Mouse (Mus musculus): ENCODE data around the gene Cited1.

DNA sequence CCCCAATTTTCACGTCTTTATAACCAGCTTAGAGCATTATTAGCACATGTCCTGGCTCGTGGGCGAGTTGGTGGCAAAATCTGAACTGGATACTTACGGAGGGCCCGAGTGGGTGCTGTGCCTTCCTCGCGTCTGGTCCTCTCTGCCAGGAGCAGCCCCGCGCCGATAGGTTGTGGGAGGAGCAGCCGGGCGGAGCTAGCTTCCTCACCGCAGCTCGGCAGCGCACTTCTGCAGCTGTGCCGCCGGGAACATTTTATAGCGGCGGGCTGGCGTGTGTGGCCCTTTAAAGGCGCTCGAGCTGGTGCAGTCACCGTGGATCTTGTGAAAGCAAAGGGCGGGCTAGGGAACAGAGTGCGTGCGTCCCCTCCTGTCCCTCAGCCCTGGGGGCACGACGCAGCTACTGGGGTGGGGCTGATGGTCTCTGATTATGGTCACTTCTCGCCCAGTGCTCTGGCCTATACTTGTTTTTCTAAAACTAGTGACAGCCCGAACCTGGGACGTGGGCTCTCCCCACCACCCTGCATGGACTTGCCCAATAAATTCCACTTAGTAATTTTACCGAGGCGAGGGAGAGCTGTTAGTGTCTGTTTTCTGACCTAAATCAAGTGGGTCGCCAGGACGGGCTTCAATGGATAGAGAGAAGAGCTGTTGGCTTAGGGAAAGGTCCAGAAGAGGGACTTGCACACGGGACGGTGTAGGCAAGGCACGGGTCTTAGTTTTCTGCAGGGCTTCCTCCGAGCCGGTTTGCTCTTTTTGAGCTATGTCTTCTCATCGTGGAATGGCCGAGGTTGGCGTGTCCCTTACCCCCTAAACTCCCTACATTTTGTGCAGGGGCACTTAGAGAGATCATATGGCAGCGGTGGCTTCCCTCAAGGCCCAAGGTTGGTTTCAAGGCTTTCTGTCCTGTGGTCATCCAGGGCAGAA lies at the start of gene Cited1:
- TF ChIP-seq CTCF (IDR thresholded peaks at IDR 0.05 in 2 of 3, conservative IDR thresholded peaks at IDR 0.05 in 1 of 3; ENCODE audit: control insufficient read depth in 1 of 3, insufficient read depth in 1 of 3, low read depth in 2 of 3, low read length in 3 of 3, poor library complexity in 1 of 3, severe bottlenecking in 1 of 3) = no peak
- TF ChIP-seq RCOR1 (IDR thresholded peaks at IDR 0.05; ENCODE audit: low read depth, low read length) = no peak
- TF ChIP-seq MEF2A (IDR thresholded peaks at IDR 0.05; ENCODE audit: extremely low read depth, insufficient replicate concordance, low read depth, low read length, poor library complexity, severe bottlenecking) = no peak
- TF ChIP-seq TAL1 (IDR thresholded peaks at IDR 0.05; ENCODE audit: low read length) = no peak
- TF ChIP-seq POLR2A (IDR thresholded peaks at IDR 0.05; ENCODE audit: control insufficient read depth in 1 of 2, insufficient read depth in 1 of 2, low read depth in 1 of 2, low read length in 2 of 2, poor library complexity in 1 of 2) = no peak
- no peak for TF ChIP-seq ZKSCAN1 (IDR thresholded peaks at IDR 0.05; ENCODE audit: low read depth, low read length)
- no peak for TF ChIP-seq BHLHE40 (IDR thresholded peaks at IDR 0.05; ENCODE audit: borderline replicate concordance, low read depth, low read length)
